Mouse (Mus musculus) CH12.LX (cell line): ENCODE measurements around the gene Chmp2a.

Experiments
- CTCF ChIP-seq, 2 experiments: IDR thresholded peaks in 1 of 2; conservative IDR thresholded peaks in 1 of 2; 2 replicates each; pipeline ENCODE4 v1.5.1; 2011 to 2012; ENCODE audit warnings: low read depth in 2 of 2, low read length in 2 of 2, improper control_type of control experiment in 1 of 2, inconsistent platforms in 1 of 2, mild to moderate bottlenecking in 1 of 2, moderate library complexity in 1 of 2
- JUN ChIP-seq: IDR thresholded peaks from 2 replicates; pipeline ENCODE4 v1.6.1; 2011; ENCODE audit warnings: low read depth, mild to moderate bottlenecking, low read length, improper control_type of control experiment, moderate library complexity; ENCODE audit not compliant: insufficient read depth
- MAFK ChIP-seq: IDR thresholded peaks from 2 replicates; pipeline ENCODE4 v1.6.1; 2011; ENCODE audit warnings: low read length, improper control_type of control experiment; ENCODE audit not compliant: insufficient replicate concordance
- POLR2A ChIP-seq: IDR thresholded peaks from 2 replicates; pipeline ENCODE4 v1.6.1; 2011; ENCODE audit warnings: low read depth, mild to moderate bottlenecking, improper control_type of control experiment, low read length
- USF1 ChIP-seq: IDR thresholded peaks from 2 replicates; pipeline ENCODE4 v1.6.1; 2014; ENCODE audit warnings: low read depth, mild to moderate bottlenecking, inconsistent platforms, low read length, improper control_type of control experiment
- USF2 ChIP-seq: conservative IDR thresholded peaks from 2 replicates; pipeline ENCODE4 v1.6.1; 2011; ENCODE audit warnings: low read depth, low read length, improper control_type of control experiment
- ZNF384 ChIP-seq: IDR thresholded peaks from 2 replicates; pipeline ENCODE4 v1.6.1; 2012; ENCODE audit warnings: low read depth, low read length, improper control_type of control experiment, inconsistent platforms

- TF ChIP-seq MAFK (no peak), USF2 (no peak), USF1 (no peak), CTCF (conservative IDR thresholded peaks at IDR 0.05 in 1 of 2, IDR thresholded peaks at IDR 0.05 in 1 of 2; ENCODE audit: low read depth in 2 of 2, low read length in 2 of 2) (no peak), POLR2A (no peak), JUN (no peak), ZNF384 (no peak)
Measured at GRCm38 (mm10) chr7:13001584-13001983, 33.0 kb downstream of the Chmp2a start.
